Mouse (Mus musculus) lung, postnatal 0 days (tissue): ENCODE results near the gene Emc9. TPM values are rescaled to one million over a fixed set of nuclear protein-coding genes. Genes with fewer than 3 reads are reported as not detected.
A peak's percentile ranks its signal among the peaks of the same experiment; 100 is the strongest.

Experiments used
- ATAC-seq: fragments of 200-750 bp; cut with Nextera tagmentation; 2 replicates; pipeline ENCODE4 v1.8.0; 2017; ENCODE audit warnings: moderate library complexity
- DNase-seq: peaks from one replicate; pipeline ENCODE4 v3.0.0-alpha.2; 2016; ENCODE audit warnings: low spot score
- H3K27ac ChIP-seq: fragments of 300-500 bp; sonication (generic); 2 replicates; pipeline ENCODE4 v1.5.1; 2014; ENCODE audit warnings: antibody characterized with exemption, mild to moderate bottlenecking, low read length, mixed read lengths
- H3K27me3 ChIP-seq: fragments of 300-500 bp; sonication (generic); replicated peaks from 2 replicates; pipeline ENCODE4 v1.6.1; 2014; ENCODE audit warnings: low read length, mixed read lengths; ENCODE audit not compliant: insufficient read depth
- H3K36me3 ChIP-seq: fragments of 300-500 bp; sonication (generic); 2 replicates; pipeline ENCODE4 v1.6.1; 2014; ENCODE audit warnings: low read length, mixed read lengths; ENCODE audit not compliant: insufficient read depth
- H3K4me1 ChIP-seq: fragments of 300-500 bp; sonication (generic); 2 replicates; pipeline ENCODE4 v1.6.1; 2014; ENCODE audit warnings: antibody characterized with exemption, low read depth, low read length, mixed read lengths; ENCODE audit not compliant: insufficient read depth
- H3K4me2 ChIP-seq: fragments of 300-500 bp; sonication (generic); replicated peaks from 2 replicates; pipeline ENCODE4 v1.6.1; 2014; ENCODE audit warnings: low read depth, mild to moderate bottlenecking, low read length, moderate library complexity, mixed read lengths
- H3K4me3 ChIP-seq: fragments of 300-500 bp; sonication (generic); 2 replicates; pipeline ENCODE4 v1.5.1; 2014; ENCODE audit warnings: low read depth, low read length
- H3K9ac ChIP-seq: fragments of 300-500 bp; sonication (generic); replicated peaks from 2 replicates; pipeline ENCODE4 v1.6.1; 2014; ENCODE audit warnings: low read depth, mild to moderate bottlenecking
- H3K9me3 ChIP-seq: fragments of 300-500 bp; sonication (generic); 2 replicates; pipeline ENCODE4 v1.6.1; 2016; ENCODE audit warnings: low read length, mixed read lengths
- CTCF ChIP-seq: IDR thresholded peaks from 2 replicates; pipeline ENCODE4 v1.5.1; 2016; ENCODE audit warnings: antibody characterized with exemption, mild to moderate bottlenecking
- EP300 ChIP-seq: IDR thresholded peaks from 2 replicates; pipeline ENCODE4 v1.6.1; 2016; ENCODE audit warnings: antibody characterized with exemption, mild to moderate bottlenecking, control low read depth
- WGBS: fragments of 180-500 bp; shearing (Covaris S2); extraction: QIAGEN DNeasy Blood & Tissue Kit; methylation state at CpG from one replicate; pipeline ENCODE4 v1.1.7; 2014; 5-methylcytosine and 5-hydroxymethylcytosine counted together
- polyA plus RNA-seq: library from polyadenylated mRNA; unstranded; fragments of >200 nt; fragmentation: Nextera tagmentation; extraction: Ambion mirVana; gene quantifications from 2 replicates; pipeline ENCODE4 v1.2.1, GENCODE M21; 2015

Gene Emc9
- polyA plus RNA-seq, 1 experiment from 2014 or later = 18.3 TPM

DNA sequence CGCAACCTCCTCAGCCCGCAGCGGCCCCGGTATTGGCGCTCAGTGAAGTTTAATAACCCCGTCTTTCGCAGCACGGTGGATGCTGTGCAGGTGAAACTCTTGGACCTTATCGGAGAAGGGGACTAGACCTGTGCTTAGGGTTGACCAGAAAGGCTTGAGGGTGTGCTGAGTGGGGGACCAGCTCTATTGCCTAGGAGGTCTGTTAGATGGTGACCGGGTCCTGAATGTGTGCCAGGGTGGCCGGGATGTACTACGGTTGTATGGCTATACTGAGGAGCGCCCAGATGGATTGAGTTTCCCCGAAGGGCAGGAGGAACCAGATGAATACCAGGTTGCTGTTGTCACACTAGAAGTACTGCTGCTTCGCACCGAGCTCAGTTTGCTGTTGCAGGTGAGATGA is 7.1 kb upstream of the Emc9 start:
- WGBS = 4% methylated on average over 16 of the region's 16 CpGs
- Histone ChIP-seq H3K4me1 (peaks cover 10% of the 10 kb centered on the region), H3K9ac (peak overlapping the region; percentile 88), H3K27ac (peak overlapping the region; percentile 96), H3K4me3 (peak overlapping the region; percentile 91), H3K9me3 (no peaks in the 10 kb centered on the region), H3K36me3 (peaks cover 26% of the 10 kb centered on the region), H3K4me2 (peak overlapping the region; percentile 94), H3K27me3 (no peaks in the 10 kb centered on the region)
- TF ChIP-seq EP300 (no peak), CTCF (no peak)
- no peak for ATAC-seq
- no peak for DNase-seq

DNA sequence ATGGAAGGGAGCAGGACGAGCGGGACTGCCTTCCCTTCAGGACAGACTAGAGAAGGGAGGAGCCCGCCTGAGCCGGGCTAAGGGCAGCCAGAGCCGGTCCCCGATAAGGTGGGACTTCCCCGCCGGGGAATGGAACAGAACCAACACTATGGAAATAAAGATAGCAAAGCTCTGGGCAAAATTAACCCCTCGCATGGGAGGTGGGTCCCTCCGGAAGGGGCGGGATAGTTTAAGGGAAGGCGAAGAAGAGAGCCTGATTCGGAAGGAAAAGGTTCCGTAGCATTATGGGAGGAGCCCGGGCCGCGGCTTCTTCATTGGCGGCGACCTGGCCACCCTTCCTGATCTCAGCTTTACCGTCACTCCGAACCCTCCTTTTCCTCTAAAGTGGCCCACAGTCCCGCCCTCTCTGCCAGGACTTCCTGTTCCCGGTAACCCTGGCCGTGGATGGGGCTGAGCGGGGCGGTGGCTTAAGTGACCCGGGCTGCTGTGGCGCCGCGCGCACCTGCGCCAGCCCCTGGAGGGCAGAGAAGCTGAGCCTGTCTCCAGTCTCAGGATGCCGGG is 6.3 kb upstream of the Emc9 start, which contains the start of gene Rnf31:
TSS of gene Rnf31 (plus strand) at position 378 of the 561 bp plus-strand sequence.
- 2% methylated on average over 28 of the region's 33 CpGs for WGBS
- no peaks in the 10 kb centered on the region for H3K27me3 ChIP-seq
- ATAC-seq = peak; percentile 91
- peak within 1 kb of the TSS; percentile 91 for H3K4me3 ChIP-seq
- no peaks in the 10 kb centered on the region for H3K9me3 ChIP-seq
- peak within 1 kb of the TSS; percentile 96 for H3K27ac ChIP-seq
- H3K4me2 ChIP-seq = peak within 1 kb of the TSS; percentile 94
- H3K4me1 ChIP-seq = peaks cover 10% of the 10 kb centered on the region
- peak; percentile 100 for DNase-seq
- peak within 1 kb of the TSS; percentile 88 for H3K9ac ChIP-seq
- peaks cover 23% of the 10 kb centered on the region for H3K36me3 ChIP-seq
- peak; percentile 80; the same call in 1 of the 2 replicates for TF ChIP-seq EP300
- no peak for TF ChIP-seq CTCF

GRCm38 (mm10) chr14:55590748-55591330 is 5.7 kb upstream of the Emc9 start, which contains the start of gene Psme2:
Gene Psme2, minus strand, starts transcription at chr14:55591113.
- peak; percentile 94 for ATAC-seq
- Histone ChIP-seq H3K9me3 (no peaks in the 10 kb centered on the region), H3K9ac (peak within 1 kb of the TSS; percentile 88), H3K4me1 (peaks cover 10% of the 10 kb centered on the region), H3K27ac (peak within 1 kb of the TSS; percentile 96), H3K36me3 (peaks cover 17% of the 10 kb centered on the region), H3K27me3 (no peaks in the 10 kb centered on the region), H3K4me2 (peak within 1 kb of the TSS; percentile 94), H3K4me3 (peak within 1 kb of the TSS; percentile 91)
- DNase-seq = peak; percentile 100
- TF ChIP-seq EP300 (no peak), CTCF (no peak)
- WGBS = under 1% methylated on average over 22 of the region's 22 CpGs

DNA sequence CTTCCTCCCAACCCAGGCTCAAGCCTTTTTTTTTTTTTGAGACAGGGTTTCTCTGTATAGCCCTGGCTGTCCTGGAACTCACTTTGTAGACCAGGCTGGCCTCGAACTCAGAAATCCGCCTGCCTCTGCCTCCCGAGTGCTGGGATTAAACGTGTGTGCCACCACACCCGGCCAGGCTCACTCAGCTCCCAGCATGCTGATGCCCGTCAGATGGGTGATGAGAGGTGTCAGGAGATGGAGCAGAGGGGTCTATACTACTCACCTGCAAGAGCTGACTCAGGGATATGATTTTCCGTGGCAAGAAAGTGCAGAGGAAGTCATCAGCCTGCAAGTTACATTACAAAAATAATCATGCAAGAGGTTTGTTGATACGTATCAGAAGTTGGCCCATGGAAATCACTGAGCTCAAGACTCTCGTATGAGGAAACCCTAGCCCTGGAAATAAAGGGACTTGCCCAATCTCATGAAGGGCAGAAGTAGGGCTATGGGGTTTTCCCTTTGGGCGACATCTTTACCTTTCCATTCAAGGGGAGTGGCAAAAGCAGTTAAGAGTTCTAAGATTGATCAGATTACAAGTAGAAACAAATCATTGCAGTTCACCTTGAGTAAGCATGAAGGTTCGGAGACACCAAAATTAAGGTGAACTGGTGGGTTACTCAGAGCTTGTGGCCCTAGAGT is 4.8 kb upstream of the Emc9 start:
- peaks cover 10% of the 10 kb centered on the region for H3K4me1 ChIP-seq
- ATAC-seq = no peak
- peak overlapping the region; percentile 63 for H3K9ac ChIP-seq
- WGBS = 75% methylated on average over 11 of the region's 11 CpGs
- H3K4me2 ChIP-seq = peak overlapping the region; percentile 94
- no peaks in the 10 kb centered on the region for H3K9me3 ChIP-seq
- no peak for DNase-seq
- no peaks in the 10 kb centered on the region for H3K27me3 ChIP-seq
- peak overlapping the region; percentile 84 for H3K27ac ChIP-seq
- TF ChIP-seq CTCF (no peak), EP300 (no peak)
- peaks cover 9% of the 10 kb centered on the region; the same call in 1 of the 2 replicates for H3K36me3 ChIP-seq
- peak overlapping the region; percentile 91 for H3K4me3 ChIP-seq

DNA sequence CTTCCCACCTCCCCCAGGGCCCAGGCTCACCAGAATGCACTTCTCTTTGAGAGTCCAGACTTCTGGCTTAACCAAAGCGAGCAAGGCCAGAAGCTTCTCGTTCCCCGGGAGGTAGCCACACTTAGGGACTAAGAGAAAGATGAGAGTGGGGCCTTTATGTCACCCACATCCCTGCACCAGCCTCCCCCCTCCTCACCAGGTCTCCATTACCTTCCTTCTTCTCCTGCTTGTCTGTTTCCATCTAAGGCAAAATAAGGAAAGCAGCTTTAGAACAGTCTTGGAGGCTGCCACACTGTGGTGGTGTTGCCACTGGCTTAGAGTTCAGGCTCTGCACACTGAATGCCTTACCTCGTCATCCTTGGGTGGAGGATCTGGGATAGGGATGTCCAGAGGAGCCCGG is 4.2 kb upstream of the Emc9 start:
- peaks cover 10% of the 10 kb centered on the region for H3K4me1 ChIP-seq
- no peak overlapping the region for H3K27ac ChIP-seq
- H3K9me3 ChIP-seq = no peaks in the 10 kb centered on the region
- no peak overlapping the region for H3K9ac ChIP-seq
- H3K4me3 ChIP-seq = no peak overlapping the region
- no peaks in the 10 kb centered on the region for H3K27me3 ChIP-seq
- H3K4me2 ChIP-seq = no peak overlapping the region
- DNase-seq (no peak), ATAC-seq (no peak)
- WGBS = 94% methylated on average over 5 of the region's 5 CpGs
- H3K36me3 ChIP-seq = peaks cover 6% of the 10 kb centered on the region; the same call in 1 of the 2 replicates
- no peak for TF ChIP-seq CTCF
- TF ChIP-seq EP300 = no peak

DNA sequence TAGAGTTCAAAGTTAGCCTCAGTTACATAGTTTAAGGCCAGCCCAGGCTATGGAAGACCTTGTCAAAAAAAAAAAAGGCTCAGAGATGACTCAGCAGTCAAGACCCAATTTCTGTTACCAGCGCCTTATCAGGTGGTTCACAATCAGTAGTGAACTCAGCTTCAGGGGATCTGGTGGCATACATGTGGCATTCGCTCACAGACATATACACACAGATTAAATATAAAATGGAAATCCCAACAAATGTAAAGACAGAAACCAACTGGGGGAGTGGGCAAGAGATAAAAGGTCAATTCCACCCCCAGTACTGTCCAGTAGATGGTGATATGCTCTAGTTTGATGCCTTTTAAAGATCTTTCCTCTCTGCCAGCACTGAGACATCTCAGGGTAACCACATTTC is 1.0 kb upstream of the Emc9 start:
- Histone ChIP-seq H3K27me3 (no peaks in the 10 kb centered on the region), H3K27ac (no peak overlapping the region), H3K4me2 (no peak overlapping the region), H3K9ac (no peak overlapping the region), H3K9me3 (no peaks in the 10 kb centered on the region), H3K4me1 (peaks cover 4% of the 10 kb centered on the region; the same call in 1 of the 2 replicates), H3K4me3 (no peak overlapping the region), H3K36me3 (peaks cover 9% of the 10 kb centered on the region; the same call in 1 of the 2 replicates)
- DNase-seq (no peak), ATAC-seq (no peak)
- 91% methylated on average over 2 of the region's 2 CpGs for WGBS
- TF ChIP-seq EP300 = no peak
- TF ChIP-seq CTCF = no peak
